Mouse (Mus musculus) adrenal gland (tissue): ENCODE data around the gene Mgat2.

Source experiments
- intact Hi-C: fragments of 180-260 bp; cut with DNase I; formaldehyde crosslinking; loops from one replicate; pipeline ENCODE4 v1.15.1; 2025
- microRNA-seq, 2 experiments: library from miRNA; unstranded; fragments of <30 nt; microRNA quantifications; one replicate each; pipeline ENCODE4; 2019

Gene Mgat2

DNA sequence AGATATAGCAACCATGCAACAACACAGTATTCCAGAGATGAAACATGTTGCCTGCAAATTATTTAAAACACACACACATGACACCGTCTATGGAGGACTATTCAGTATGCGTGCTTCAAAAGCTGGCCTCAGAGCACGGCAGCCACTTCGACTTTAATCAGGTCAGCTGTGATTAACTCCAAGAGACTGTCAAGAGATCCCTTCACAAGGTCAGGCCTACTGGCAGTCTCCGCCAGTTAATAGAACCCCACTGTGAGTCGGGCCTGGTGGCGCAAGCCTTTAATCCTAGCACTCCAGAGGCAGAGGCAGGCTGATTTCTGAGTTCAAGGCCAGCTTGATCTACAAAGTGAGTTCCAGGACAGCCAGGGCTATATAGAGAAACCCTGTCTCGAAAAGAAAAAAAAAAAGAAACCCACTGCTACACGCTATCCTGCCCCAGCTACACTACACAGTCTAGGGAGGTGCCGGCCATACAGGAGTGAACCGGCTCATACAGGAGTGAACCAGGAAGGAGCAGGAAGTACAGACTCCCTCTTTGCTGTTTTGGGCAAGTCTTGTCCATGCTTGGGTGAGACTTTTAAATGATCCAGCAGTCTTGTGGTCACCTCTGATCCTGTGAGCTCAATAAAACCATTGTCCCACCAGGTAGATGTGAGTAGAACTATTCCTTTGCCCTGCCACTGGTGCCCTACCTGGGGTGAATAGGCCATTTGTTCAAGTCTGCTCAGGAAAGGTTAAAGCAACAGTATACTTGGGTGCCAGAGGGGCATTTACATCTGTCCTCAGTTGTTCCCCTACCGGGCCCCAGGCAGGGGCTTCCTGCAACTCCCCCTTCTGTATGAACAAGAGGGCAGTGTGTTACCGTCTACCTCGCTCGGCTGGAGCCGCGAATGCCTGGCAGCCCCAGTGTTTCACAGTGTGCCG, 26.4 kb downstream of the Mgat2 start:
- intact Hi-C loops = no loop called here

DNA sequence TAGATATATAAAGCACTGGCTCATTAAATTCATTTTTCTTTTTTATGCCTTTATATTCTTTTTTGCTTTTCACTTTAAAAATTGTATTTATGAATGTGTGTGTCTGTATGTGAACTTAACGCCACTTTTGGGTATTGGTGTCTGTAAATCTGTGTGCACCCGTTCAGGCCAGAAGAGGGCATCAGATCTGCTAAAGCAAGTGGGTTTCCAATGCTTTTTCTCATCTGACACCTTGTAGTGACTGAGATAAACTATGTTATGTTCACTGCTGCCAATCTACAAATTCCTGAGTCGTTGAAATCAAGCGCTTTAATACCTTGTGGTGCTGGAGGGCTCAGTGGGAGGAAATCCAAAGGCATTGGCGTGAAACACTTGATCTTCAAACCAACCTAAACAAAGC, 27.1 kb downstream of the Mgat2 start:
- intact Hi-C loops = no loop called here

DNA sequence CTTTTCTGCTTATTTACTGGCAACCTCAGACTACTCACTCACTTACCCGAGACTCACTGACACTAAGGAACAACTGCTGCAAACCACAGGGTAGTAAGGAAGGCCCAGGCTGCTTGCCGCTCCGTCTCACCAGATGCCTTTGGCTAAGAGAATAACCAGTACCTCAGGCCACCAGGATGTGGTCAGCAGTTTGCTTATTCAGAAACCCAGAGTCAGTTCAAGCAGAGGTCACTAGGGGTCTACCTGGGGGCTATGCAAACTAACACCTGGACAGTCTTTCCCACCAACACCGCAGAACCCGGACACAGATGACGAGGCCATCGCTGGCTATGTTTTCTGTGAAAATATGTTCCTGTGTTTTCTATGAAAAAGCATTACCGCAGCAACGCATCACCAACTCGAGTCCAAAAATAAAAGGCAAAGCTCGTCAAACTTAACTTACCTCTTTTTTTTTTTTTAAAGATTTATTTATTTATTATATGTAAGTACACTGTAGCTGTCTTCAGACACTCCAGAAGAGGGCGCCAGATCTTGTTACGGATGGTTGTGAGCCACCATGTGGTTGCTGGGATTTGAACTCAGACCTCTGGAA, 29.3 kb downstream of the Mgat2 start:
- intact Hi-C loops = no loop called here

DNA sequence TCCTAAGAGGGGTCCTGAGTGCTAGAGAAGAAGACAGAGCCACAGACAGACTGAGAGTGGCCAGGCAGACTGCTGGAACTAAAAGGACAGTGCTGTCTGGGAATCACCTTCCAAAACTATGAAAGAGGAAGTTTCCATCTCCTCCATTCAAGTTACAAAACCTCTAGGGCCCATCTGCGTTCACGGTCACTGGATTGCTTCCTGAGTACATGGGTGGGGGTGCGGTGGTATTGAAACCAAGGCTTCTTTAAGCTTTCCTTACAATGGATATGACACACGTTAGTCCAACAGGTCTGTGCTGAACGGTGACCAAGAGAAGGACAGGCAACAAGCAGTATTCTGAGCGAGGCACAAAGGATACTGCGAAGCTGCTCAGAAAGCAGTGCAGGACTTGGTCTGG, 30.4 kb downstream of the Mgat2 start:
- intact Hi-C loops = no loop called here

DNA sequence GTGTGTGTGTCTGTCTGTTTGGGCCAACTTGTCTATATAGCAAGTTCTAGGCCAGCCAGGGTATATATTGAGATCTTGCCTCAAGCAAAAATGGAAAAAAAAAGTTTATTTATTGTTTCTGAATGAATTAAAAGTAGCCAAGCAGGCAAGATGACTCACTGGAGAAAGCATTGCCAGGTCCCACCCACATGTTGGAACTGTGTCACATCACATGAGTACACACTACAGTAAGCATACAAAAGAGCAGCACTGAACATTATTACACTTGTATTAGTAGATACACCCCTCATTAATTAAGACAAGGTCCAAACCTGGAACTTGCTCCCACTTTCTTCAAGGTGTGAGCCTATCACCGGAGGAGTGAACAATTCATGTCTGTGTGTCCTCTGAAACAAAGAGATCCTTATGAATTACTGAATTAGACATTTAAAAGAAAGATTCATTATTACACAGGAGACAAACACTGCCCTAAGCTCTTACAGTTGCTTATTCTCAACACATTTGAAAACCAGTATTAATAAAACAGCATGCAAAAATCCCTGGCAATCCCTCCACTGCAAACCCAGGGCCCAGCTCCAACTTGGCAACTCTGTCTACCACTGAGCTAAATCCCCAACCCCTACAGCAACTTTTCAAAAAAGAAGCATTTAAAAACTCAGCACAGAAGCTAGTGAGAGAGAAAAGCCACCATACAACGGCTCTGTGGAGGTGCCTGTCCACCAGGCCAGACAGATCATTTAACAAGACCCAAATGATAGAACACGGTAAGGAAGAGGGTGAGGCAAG, 31.2 kb downstream of the Mgat2 start:
- intact Hi-C loops = no loop called here

DNA sequence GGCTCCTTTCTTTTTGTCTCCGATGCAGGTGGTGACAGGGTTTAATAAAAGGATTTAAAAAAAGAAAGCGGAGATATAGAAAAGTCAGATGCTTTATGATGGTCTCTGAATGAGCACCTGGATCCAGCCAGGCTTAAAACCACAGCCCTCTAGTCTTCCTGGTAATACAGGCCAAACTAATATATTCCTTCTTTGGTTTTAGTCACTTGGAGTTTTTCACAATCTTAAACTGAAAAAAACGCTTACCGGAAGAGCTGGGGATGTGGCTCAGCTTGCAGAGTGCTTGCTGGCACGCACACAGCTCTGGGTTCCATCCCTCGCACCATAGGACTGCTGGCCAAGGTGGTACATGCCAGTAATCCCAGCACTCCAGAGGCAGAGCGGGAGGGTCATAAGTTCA, 32.6 kb downstream of the Mgat2 start:
- intact Hi-C loops = no loop called here

DNA sequence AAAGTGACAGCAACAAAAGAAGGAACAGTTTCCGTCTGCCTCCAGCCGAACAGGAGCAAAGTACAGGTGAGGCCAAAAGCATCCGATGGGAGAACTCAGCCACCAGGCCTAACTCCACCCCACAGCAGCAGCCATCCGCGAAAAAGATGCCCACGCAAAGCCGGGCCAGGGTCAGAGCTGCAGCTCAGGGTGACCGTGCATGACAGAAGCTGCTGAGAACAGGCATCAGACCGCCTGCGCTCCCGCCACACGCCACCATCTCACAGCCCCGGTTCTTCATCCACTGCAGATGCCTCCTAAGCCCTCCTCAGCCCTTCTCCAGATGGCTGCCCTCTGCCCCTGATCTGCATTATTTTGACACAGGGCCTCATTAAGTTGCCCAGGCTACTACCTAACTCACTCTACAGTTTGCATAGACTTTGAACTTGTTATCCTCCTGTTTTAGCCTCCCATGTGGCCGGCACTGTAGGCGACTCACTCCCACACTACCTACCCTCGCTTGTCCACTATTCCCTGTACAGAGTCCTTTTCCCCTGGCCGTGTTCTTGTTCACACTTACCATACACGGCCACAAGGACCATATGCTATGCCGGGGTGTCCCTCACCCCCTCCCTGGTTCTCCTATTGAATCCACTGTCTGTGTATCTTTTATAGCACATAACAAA, 36.8 kb downstream of the Mgat2 start:
- intact Hi-C loops = no loop called here

DNA sequence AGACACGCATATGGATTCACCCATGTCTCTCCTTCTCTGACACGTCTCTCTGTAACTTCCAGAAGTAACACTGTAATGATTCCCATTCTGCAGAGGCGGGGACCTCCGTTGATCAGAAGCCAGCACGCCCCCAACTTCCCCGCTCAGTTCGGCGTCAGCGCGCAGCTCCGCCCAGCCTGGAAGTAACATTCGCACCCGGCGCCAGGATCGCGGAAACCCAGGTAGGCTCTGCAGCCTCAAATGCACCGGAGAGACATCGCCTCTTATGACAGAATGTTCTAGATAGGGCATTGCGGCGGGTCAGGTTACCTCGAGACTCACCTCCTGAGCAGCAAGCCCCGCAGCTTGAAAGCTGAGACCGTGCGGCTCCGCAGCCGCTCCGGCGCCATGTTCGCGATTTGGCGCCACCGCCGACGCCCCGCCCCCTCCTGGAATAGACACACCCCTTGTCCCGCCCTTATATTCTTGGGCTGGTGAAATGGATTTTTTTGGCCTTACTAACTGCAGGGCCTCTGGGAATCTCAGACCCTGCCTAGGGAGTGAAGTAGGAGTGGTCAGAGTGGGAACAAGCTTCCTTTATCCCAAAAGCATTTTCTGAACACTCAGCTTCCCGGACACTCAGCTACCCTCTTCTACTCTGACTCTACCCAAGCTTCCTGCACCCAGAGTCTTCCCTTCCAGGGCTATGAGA, 44.0 kb downstream of the Mgat2 start, which contains the start of gene Pole2:
TSS of gene Pole2 (minus strand) at position 420 of the 691 bp plus-strand sequence.
- intact Hi-C loops = no loop called here

DNA sequence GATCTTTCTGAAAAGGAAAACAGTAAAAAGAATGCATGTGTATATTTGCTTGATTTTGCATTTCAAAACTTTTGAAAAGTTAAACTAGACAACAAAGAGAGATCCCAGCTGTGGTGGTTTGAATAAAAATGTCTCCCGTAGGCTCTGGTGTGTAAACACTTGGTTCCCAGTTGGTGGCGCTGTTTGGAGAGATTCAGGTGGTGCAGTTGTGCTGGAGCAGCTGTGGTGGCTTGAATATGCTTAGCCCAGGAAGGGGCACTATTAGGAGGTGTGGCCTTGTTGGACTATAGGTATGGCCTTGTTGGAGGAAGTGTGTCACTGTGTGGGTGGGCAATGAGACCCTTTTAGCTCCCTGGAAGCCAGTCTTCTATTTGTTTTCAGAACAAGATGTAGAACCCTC, 45.3 kb downstream of the Mgat2 start:
- intact Hi-C loops = no loop called here

DNA sequence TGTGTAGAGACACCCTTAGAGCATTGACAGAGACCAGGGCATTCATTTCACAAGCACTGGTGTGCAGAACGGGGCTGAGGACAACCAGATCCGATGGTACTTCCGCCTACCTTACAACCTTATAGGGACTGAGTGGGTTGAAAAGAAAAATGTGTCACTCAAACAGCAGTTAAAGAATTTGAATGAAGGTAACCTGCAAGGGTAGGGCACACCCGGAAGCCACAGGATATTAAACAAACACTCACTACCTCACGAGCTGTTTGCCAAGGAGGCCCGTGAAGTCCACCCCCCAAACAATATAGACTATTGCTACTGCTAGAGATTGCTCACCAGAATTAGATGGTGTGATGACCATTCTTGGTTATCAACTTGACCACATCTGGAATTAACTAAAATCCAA, 51.8 kb downstream of the Mgat2 start:
- intact Hi-C loops = no loop called here

Small RNAs within 50 kb of the gene (microRNA-seq; reads per million reads assigned to microRNA genes)
- 0 reads per million in 2 experiments for gene Gm47287
- gene Gm47295 = 0.49 to 0.80 reads per million in 2 experiments
